Mouse (Mus musculus) kidney, adult 11 months (tissue): ENCODE data around the gene Vmn2r36.
"Not testable (repeated sequence)": the region's sequence is repeated elsewhere in the genome, so short reads cannot be mapped to it uniquely, and the experiment has no call there.

Source experiments
- DNase-seq: peaks from one replicate; pipeline ENCODE4 v3.0.0; 2022

Gene Vmn2r36

DNA sequence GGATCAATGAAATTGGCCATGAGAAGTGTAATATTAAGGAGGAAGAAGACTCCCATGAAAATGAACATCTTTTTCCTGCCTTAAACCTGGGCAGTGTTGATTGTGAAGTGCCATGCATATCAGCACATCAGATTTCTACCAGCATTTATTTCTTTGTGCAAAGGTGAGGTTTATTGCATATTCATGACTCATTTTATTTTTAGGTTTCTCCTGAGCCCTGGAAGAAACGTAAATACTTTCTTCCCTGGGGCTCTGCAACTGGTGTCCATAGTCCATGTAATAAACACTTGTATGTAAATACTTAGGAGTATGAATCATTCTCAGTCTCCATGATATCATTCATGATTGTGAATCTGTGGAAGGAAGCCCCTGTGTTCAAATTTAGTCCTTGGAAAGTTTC is at the start of gene Vmn2r36:
Gene Vmn2r36 (minus strand): TSS at position 101 of the 400 bp plus-strand sequence.
- not testable (repeated sequence) for DNase-seq
